Mouse (Mus musculus) kidney, postnatal 25 days (tissue): ENCODE data around the gene Olfr866.

Experiments used
- DNase-seq, 2 experiments: peaks; one replicate each; pipeline ENCODE4 v3.0.0; 2021; ENCODE audit warnings: mixed read lengths in 2 of 2

Gene Olfr866

GRCm38 (mm10) chr9:20027935-20028334 lies at the start of gene Olfr866:
Gene Olfr866, minus strand, starts transcription at chr9:20028035.
- DNase-seq: no peak

GRCm38 (mm10) chr9:20073523-20074177 lies 45.8 kb upstream of the Olfr866 start:
- DNase-seq: peak; percentile 7 to 40

GRCm38 (mm10) chr9:20071291-20071690 lies 43.5 kb upstream of the Olfr866 start:
- DNase-seq: no peak

GRCm38 (mm10) chr9:20070236-20070635 lies 42.4 kb upstream of the Olfr866 start:
- no peak for DNase-seq

- DNase-seq: no peak
Observed at GRCm38 (mm10) chr9:20057462-20057861, 29.6 kb upstream of the Olfr866 start, which contains the start of gene Olfr867. Gene Olfr867, minus strand, starts transcription at chr9:20057562.

- DNase-seq: no peak
Observed at GRCm38 (mm10) chr9:20047964-20048363, 20.1 kb upstream of the Olfr866 start.
